Mouse (Mus musculus): ENCODE results near the gene Aes.

The Aes gene

DNA sequence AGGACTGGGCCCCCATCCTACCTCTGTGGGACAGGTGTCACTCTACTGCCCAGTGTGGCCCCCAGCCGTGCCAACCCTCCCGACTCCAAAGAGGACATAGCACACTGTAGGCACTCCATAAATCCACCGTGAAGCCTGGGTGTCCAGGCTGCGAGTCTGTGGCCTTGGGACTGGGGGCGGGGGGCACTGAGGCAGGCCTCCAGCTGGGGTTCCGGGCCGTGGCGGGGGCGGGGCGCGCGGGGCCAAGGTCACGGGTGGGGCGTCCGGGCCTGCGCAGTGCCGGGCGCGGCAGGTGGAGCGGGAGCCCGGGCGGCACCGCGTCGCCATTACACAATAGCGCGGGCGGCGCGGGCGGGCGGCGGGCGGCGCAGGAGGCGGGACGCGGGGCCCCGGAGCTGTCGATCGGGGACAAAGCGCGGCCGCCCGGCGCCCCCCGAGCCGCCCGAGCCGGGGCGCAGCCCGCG is at the start of gene Aes:
TSS of gene Aes (plus strand) at position 326 of the 464 bp plus-strand sequence.
- peak; percentile 96 to 97 for DNase-seq (ENCODE audit: inconsistent age in 2 of 2, low spot score in 1 of 2)

DNA sequence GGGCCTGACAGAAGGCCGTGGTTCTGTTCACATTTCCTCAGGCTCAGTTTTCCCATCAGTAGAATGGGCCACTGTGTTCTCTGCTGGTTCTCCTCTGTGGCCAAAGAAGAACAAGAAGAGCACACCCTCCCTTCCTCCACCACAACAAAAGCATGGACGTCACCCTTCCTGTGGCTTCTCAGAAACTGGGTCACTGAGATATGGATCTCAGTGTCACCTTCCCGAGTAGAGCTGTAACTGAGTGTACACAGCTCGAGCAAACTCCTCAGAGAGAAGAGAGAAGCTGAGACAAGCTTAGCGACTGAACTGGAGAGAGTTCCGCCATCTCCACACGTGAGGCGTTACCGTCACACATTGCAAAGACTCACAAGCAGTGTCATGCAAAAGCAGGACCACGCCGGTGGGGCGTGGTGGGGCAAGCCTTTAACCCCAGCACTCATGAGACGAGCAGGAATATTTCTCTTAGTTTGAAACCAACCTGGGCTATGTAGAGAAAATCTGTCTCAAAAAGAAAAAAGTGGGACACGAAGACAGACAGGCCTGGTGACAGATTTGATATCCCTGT is 49.0 kb upstream of the Aes start:
- DNase-seq (ENCODE audit: inconsistent age in 2 of 2, low spot score in 1 of 2) = no peak

DNA sequence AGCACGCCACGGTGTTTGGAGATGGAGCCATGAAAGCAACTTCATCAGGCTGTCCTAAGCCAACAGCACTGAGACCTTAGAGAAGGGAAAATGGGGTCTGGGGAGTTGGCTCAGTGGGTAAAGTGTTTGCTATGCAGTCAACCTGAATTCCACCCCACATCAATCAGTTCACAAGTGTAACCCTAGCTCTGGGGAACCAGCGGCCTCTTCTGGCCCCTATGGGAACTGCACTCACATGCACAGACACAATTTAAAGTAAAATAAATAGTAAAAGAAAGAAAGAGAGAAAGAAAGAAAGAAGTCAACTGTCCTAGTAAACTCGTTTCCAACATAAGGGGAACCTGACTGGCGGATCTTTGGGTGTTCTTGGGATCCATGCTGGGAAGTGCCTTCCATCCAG is 45.5 kb upstream of the Aes start:
- no peak for DNase-seq (ENCODE audit: inconsistent age in 2 of 2, low spot score in 1 of 2)

DNA sequence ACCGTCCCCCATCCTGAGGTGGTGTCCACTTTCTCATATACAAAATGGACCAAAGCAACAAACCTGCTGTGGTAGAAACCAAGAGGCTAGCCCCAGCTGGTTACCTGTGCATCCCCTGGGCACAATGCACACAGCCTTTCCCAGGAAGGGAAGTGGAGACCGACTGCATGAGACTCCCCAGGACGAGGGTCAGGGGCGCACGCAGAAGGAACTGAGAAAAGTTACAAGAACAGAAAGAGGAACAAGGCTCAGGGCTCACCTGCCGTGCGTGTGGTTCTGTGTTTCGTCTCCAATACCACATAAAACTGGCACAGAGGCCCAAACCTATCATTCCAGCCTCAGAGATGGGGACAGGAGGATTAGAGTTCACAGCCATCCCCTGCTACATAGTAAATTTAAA is 42.1 kb upstream of the Aes start:
- DNase-seq (ENCODE audit: inconsistent age in 2 of 2, low spot score in 1 of 2) = no peak

DNA sequence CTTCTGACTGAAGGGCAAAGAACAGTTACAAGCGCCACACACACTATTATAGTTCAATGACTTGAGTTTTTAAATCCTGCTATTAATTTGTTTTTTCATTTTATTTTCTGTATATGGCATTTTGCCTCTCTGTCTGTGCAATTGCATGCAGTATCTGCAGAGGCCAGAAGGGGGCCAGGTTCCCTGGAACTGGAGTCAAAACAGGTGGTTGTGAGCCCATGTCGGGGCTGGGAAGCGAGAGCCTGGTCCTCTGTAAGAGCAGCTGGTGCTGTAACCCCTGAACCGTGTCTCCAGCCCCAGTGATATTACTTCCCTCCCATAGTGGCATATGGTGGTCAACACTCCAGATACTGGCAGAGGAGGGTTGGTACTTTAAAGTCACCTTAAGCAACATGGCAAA is 40.7 kb upstream of the Aes start:
- DNase-seq (ENCODE audit: inconsistent age in 2 of 2, low spot score in 1 of 2) = peak; percentile 62 to 88

DNA sequence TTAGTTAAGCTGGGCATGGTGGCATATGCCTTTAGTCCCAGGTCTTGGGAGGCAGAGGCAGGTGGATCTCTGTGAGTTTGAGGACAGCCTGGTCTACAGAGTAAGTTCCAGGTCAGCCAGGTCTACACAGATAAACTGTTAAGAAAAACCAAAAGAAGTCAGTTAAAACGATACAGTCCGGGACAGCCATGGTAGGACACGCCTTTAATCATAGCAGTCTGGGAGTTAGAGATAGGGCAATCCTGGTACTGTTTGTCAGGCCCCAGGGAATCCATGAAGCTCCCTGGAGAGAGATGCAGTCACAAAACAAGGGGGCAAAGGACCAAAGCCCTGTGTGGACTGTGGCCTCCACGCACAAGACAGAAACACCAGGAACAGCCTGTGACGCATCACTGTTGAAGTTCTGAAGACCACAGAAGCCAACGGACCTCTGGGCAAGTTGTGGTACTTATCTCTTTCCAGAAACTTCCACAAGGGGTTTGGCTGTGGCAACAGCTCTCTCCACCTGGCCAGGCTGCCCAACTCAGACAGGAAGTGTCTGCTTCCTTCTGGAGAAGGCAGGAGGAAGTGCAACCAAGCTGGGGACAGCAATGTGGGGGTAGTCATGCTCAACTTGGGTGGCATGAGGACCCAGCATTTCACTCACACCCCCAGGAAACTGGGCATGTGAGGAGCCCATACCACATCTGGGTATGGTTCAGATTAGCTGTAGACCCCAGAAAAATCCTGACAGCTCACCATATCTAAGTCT is 39.9 kb upstream of the Aes start:
- DNase-seq (ENCODE audit: inconsistent age in 2 of 2, low spot score in 1 of 2) = no peak

DNA sequence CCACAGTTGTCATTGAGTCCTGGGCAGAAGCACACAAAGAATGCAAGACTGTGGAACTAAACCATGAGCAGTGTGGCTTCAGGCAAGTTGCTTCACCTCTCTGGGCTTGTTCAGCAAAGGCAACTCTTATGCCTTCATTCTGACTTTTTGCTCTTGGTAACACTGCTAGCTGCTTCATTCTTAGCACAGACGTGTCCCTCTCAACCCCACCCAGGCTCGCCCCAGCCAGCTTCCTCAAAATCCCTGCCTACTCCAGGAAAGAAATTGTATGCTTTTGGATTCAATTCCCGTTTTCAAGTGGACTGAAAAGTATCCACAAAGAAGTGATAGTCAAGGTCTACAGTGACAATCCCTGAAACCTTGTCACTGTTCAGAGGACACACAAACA is 39.3 kb upstream of the Aes start:
- DNase-seq (ENCODE audit: inconsistent age in 2 of 2, low spot score in 1 of 2) = no peak

DNA sequence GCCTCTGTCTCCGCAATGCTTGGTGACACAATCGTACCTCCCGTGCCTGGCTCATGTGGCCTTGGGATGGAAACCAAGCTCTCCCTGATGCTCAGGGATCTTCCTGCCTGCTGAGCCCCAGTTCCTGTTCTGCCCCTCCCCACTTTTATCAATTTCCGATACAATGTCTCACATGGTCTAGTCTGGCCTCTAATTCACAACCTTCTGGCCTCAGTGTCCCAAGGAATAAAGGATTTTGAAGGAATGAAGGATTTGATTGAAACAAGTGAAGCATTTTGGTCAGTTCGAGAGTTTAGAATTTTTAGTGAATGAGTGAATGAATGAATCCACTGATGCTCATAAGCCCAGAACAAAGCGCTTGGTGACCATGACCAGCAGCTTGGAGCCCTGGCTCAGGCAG is 36.1 kb upstream of the Aes start:
- no peak for DNase-seq (ENCODE audit: inconsistent age in 2 of 2, low spot score in 1 of 2)

DNA sequence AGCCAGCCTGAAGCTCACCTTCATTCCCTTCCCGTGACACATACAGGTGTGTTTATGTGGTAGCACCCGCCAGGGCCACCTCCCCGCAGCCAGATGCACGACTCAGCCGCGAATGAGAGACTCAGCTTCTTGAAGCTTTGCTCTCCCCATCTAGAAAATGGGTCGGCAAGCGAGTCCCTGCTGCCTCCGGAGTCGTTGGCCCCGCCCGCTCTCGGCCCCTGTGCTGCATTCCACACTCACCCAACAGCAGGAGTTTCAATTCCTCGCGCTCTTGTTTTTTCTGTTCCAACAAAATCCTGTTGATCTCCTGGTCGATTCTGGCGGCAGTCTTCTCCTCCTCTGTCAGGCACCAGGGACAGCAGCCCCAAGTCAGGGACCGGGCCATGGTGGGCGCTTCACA is 35.7 kb upstream of the Aes start:
- DNase-seq (ENCODE audit: inconsistent age in 2 of 2, low spot score in 1 of 2) = no peak

DNA sequence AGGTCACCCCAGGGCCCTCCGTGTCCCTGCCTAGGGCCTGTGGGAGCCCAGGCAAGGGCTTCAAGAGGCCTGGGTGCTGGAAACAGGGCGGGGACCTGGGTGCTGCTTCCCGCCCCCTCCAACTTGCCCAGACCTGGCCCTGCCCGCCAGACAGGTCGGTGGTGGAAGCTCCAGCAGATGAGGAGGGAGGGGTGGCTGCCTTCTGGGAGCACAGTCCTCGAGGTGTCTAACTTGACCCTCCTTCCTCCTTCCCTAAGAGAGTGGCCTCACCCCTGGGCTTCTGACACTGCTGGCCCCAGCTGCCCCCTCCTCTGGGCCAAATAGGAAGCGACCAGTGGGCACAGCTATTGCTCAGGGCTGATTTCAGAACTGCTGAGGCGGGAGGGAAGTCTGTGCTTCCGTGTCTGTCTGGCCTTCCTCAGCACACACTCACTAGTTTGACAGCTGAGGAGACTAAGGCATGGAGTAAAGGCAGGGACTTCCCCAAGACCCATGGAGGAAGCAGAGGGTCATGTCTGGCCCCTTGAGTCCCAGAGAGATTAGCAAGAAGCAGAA is 35.2 kb upstream of the Aes start, which contains the start of gene Gna15:
TSS of gene Gna15 (minus strand) at position 175 of the 555 bp plus-strand sequence.
- no peak for DNase-seq (ENCODE audit: inconsistent age in 2 of 2, low spot score in 1 of 2)

DNA sequence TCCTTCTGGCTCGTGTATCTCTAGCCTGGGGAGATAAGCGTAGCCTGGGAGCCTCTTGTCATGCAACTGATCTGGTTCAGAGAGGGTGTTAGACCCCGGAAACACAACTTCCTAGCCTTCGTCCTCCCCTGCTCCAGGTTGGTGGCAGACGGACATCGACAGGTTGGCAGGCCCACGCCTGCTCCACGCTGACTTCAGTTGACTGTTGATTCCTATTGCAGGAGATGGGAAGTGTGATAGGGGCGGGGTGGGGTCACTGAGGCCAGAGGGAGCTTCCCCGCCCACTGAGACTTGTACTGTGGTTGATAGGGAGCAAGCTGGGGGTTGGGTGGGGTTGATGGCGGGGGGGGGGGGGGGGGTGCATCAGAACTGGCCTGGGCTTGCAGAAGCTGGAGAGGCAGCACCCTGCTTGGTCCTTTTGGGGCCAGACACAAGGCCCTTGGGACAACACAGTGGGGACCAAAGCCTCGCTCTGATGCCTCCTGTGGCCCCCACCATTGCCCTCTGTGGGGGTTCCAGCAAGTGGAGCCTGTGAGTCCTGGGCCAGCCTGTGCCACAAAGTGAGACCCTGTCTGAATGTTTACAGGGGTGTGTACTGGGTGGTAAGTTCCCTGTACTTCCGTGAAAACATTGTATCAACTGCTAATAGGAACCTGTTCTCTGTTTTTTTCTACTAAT is 34.1 kb upstream of the Aes start:
- no peak for DNase-seq (ENCODE audit: inconsistent age in 2 of 2, low spot score in 1 of 2)

DNA sequence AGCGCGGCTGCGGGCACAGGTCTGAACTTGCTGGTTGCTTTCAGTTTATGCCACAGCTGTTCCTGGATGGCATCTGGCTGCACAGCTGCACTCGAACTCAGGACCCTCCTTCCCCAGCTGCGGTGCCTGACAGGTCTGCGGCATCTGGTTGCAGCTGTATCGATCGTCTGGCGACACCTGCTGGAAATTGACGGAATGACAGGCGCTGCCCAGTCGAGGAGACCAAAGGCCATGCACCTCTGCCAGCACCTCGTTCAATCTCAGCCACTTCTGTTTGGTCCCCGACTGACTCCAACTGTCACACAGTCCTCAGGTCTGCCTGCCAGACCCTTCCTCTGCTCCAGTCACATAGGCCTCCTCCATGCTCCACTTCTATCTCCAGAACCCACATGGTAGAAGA is 32.5 kb upstream of the Aes start:
- peak; percentile 80 to 95 for DNase-seq (ENCODE audit: inconsistent age in 2 of 2, low spot score in 1 of 2)

DNA sequence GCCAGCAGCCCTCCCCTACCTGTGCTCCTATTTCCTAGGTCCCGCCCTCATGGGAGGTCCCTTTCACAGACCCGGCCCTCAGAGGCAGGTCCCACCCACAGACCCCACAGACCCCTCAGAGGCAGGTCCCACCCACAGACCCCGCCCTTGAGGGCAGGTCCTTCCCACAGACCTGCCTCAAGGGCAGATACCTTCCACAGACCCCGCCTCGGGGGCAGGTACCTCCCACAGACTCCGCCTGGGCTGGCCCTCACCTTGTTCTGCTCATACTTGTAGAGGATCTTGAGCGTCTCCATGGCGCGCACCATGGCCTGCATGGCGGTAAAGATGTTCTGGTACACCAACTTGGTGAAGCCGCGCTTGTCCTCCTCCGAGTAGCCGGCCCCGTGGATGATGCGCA is 24.5 kb upstream of the Aes start:
- DNase-seq (ENCODE audit: inconsistent age in 2 of 2, low spot score in 1 of 2) = no peak

DNA sequence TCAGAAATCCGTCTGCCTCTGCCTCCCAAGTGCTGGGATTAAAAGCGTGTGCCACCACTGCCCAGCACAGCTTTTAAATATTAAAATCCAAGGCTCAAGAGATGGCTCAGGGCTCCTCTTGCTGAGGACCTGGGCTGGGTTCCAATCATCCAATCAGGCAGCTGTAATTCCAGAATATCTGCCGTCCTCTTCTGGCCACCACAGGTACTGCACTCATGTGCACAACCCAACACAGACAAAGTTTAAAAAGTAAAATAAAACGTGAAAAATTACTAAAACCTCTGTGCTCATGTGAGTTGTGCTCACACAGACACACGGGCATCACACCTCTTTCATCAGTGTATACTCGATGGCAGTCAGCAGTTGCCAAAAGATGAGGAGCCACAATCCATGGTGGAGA is 22.6 kb upstream of the Aes start:
- no peak for DNase-seq (ENCODE audit: inconsistent age in 2 of 2, low spot score in 1 of 2)

DNA sequence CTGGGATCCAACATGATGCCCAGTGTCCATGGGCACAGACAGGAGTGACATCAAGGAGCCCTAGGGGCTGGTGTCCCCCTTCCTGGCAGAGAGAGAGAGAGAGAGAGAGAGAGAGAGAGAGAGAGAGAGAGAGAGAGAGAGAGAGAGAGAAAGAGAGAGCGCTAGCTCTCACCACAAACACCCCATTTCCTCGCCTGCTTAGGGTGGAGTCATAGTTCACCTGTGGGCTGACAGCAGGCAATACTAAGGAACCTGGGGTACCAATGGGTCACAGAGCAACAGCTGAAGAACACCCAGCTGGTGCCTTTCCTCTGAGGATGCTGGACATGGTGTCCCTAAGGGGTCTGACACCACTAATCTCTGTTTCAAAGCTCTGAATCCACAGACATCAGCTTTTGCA is 21.9 kb upstream of the Aes start:
- no peak for DNase-seq (ENCODE audit: inconsistent age in 2 of 2, low spot score in 1 of 2)

DNA sequence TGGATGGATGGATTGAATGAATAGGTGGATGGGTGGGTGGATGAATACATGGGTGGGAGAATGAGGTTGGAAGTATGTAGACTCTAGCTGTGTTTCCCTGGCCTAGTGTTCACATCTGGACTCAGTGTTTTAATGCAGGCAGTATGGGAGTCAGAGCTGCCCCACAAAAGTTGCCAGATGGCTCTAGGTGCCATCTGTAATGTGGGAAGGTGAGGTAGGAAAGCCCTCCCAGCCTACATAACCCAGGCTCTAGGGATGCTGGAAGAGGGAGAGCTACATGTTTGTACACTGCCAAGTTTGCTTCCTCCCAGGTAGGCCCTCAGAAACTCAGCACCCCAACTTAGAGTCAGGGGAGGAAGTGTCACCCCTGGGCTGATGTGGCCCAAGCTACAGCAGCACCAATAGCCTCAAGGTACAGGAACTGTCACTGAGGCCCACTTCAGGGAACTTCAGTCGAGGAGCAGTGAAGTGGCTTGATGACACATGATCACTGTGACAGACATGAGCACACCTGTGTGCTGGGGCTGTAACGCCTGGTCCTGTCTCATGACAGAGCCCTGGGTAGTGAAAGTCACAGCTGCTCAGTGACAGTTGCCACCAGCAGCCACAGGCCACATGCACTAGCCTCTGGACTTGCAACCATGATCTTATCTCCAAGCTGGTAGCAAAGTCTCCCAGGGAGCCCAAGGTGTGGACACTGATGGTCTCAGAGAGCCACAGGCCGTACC is 20.8 kb upstream of the Aes start:
- DNase-seq (ENCODE audit: inconsistent age in 2 of 2, low spot score in 1 of 2) = no peak

DNA sequence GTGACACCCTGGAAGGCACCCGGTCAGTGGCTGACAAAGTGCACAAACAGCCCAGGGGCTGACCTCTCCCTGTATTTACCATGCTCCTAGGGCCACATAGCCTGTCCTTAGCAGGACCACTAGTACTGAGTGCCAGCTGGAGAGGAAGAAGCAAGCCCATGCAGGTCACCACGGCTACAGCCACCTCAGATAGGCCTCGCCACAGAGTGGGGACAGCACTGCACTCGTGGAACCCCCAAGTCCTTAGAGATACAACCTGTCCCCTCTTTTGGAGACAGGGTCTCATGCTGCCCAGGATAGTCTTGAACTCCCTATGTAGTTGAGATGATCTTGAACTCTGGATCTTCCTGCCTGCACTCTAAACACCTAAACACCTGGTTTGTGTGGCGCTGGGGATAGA is 17.9 kb upstream of the Aes start:
- no peak for DNase-seq (ENCODE audit: inconsistent age in 2 of 2, low spot score in 1 of 2)

DNA sequence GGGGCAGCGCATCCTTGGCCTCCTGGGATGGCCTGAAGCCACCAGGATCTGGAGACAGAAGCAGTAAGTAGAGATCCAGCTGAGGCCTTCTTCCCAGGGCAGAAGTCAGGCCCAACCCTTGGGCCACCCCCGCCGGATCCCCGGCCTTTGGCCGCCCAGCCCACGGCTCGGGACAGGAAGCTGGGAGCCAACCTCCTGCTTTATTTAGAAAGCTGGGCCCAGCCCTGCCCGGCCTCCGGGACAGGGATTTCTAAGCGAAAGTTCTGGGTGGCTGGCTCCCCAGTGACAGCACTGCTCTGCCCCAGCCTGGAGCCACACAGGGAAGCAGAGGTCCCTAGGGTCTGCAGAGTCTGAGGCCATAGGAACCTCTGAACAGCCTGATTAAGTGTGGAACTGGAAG is 17.5 kb upstream of the Aes start:
- DNase-seq (ENCODE audit: inconsistent age in 2 of 2, low spot score in 1 of 2) = peak; percentile 70 to 78

DNA sequence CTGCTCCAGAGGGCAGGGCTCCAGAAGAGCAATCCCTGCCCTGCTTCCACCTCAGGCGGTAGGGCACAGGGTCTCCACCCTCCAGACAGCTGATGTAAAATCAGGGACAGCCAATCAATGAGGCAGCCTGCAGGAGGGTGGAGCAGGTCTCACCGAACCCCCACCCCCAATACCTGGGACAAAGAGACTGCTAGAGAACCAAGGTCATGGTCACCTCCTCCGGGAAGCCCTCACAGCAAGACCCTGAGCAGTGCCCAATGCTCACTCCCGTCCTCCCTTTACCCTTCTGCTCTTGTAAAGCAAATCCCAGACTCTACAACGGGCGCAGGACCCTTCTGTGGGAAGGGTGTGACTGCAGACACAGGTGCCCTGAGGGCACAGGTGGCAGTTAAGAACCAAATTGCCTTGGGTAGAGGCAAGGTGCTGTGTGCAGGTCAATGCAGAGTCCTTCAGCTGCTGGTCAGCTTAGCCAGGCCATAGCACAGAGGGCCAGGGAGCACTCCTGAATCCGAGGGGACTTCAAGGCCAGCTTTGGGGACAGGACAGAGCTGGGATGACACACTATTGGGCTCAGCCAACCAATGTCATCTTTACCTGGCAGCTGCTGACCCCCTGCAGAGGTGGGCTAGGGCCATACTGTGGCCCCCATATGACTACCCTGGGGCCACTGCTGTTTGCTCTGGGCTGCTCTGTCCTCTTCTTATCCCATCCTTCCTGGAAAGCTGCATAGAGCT is 16.4 kb upstream of the Aes start:
- DNase-seq (ENCODE audit: inconsistent age in 2 of 2, low spot score in 1 of 2) = no peak

DNA sequence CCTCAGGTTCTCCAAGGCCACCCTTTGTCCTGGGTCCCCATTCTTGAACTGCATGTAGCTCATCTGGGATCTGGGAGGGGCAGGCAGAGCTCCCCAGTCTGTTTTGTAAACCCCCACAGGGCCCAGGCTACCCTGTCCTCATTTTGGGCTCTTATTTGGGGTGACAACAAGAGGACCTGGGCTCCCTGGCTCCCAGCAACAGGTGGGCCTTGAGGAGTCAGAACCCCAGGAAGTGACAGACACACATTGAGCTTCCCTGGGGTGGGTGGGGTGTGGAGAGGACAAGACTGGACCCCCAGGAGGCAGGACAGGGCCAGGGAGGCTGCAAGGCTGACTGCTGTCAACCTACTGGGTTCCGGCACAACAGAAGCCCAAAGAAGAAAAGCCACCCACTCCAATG is 15.7 kb upstream of the Aes start:
- DNase-seq (ENCODE audit: inconsistent age in 2 of 2, low spot score in 1 of 2) = no peak

Data from adrenal gland, adult (tissue).